Mouse (Mus musculus) left cerebral cortex, adult 8-10 months (tissue): ENCODE data around the gene Lrrc75b. TPM values are rescaled to one million over a fixed set of nuclear protein-coding genes. Genes with fewer than 3 reads are reported as not detected.

Experiments used
- DNase-seq, 2 experiments: peaks; one replicate each; pipeline ENCODE4 v3.0.0; 2022; ENCODE audit warnings: low spot score in 2 of 2
- total RNA-seq, 4 experiments: library from RNA; stranded (reverse); gene quantifications; 2 replicates each; pipeline ENCODE4 v1.2.4; 2022

Gene Lrrc75b
- total RNA-seq, 4 experiments from 2014 or later, result 10.9 to 15.5 (median 12.0) TPM

- no peak for DNase-seq
These were observed 55.6 kb downstream of the Lrrc75b start for GRCm38 (mm10) chr10:75504234-75505129.

GRCm38 (mm10) chr10:75503692-75504091 is 56.4 kb downstream of the Lrrc75b start:
- DNase-seq, result no peak

- no peak for DNase-seq
These were observed 58.5 kb downstream of the Lrrc75b start for GRCm38 (mm10) chr10:75501641-75502040.

- DNase-seq, result no peak
These were observed 59.8 kb downstream of the Lrrc75b start for GRCm38 (mm10) chr10:75500345-75500744.

Other genes with a start within 250 kb of the Lrrc75b start
- gene Adora2a, start 243.5 kb downstream of the Lrrc75b start, total RNA-seq, result 10 to 100 TPM; 57.0 to 85.4 (median 75.0) TPM
- gene Upb1, start 159.2 kb downstream of the Lrrc75b start, total RNA-seq, result 1 to 10 TPM in 2 of 4 experiments, under 1 TPM in 2; 0.55 to 1.4 (median 1.1) TPM
- gene Snrpd3, start 42.8 kb downstream of the Lrrc75b start, total RNA-seq, result 10 to 100 TPM; 68.9 to 83.0 (median 81.2) TPM
- 10 to 100 TPM; 14.2 to 19.2 (median 15.2) TPM for gene Gucd1, start 42.4 kb downstream of the Lrrc75b start, total RNA-seq
- 1 to 10 TPM; 2.3 to 5.5 (median 4.5) TPM for gene Ggt1, start 1.3 kb upstream of the Lrrc75b start, total RNA-seq
- 1 to 10 TPM; 1.8 to 3.5 (median 2.4) TPM for gene Ggt5, start 29.0 kb upstream of the Lrrc75b start, total RNA-seq
- gene Susd2, start 83.7 kb upstream of the Lrrc75b start, total RNA-seq, result 10 to 100 TPM in 2 of 4 experiments, 1 to 10 TPM in 2; 8.7 to 12.0 (median 10.3) TPM
- gene Cabin1, start 204.0 kb upstream of the Lrrc75b start, total RNA-seq, result 10 to 100 TPM; 61.3 to 73.2 (median 69.6) TPM
- gene Ddt, start 213.1 kb upstream of the Lrrc75b start, total RNA-seq, result 10 to 100 TPM; 41.6 to 58.4 (median 51.6) TPM
- gene Gm20441, start 220.6 kb upstream of the Lrrc75b start, total RNA-seq, result not detected
- gene Gstt3, start 221.1 kb upstream of the Lrrc75b start, total RNA-seq, result 1 to 10 TPM; 2.6 to 5.2 (median 3.8) TPM
- 10 to 100 TPM; 13.3 to 16.5 (median 15.5) TPM for gene Gstt1, start 238.3 kb upstream of the Lrrc75b start, total RNA-seq